Mouse (Mus musculus): ENCODE measurements around the gene Foxe3. TPM values are rescaled to one million over a fixed set of nuclear protein-coding genes. Genes with fewer than 3 reads are reported as not detected.

Foxe3 gene
- polyA plus RNA-seq (2012; rRNA removed) = not detected in 2 replicates

DNA sequence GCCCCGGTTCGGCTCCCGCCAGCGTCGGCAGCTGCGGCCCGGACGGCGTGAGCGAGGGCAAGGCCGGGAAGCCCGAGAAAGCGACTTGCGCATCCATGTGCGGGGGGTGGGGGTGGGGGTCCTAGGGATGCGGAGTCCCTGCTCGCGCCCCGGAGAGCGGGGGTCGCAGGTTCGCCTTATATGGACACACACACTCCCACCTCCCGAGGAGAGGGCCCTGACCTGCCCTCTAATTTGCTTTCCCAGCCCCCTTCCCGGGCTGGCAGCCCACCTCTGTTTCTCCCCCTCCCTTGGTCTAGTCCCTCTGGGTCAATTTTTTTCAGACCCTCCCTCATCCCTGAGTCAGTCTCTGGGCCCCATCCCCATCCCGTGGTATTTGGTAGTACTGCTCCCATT lies at the start of gene Foxe3:
Gene Foxe3, minus strand, starts transcription at position 97 of the 396 bp plus-strand sequence.

GRCm38 (mm10) chr4:114908829-114909601 lies 16.8 kb downstream of the Foxe3 start, which contains the start of gene Foxd2:
TSS of gene Foxd2 (minus strand) at chr4:114908873.

Other genes starting within 250 kb of the Foxe3 start
- gene Gm12830, start 104.3 kb downstream of the Foxe3 start, polyA plus RNA-seq (2012; rRNA removed) = not detected in 2 replicates
- gene Foxd2, start 17.1 kb downstream of the Foxe3 start, polyA plus RNA-seq (2012; rRNA removed) = 0.20 and 0.30 TPM in 2 replicates
- gene Cmpk1, start 61.2 kb upstream of the Foxe3 start, polyA plus RNA-seq (2012; rRNA removed) = 15.0 and 24.8 TPM in 2 replicates
- 0.17 and 0.27 TPM in 2 replicates for gene Stil, start 74.1 kb upstream of the Foxe3 start, polyA plus RNA-seq (2012; rRNA removed)
- 0.97 and 1.5 TPM in 2 replicates for gene Tal1, start 130.4 kb upstream of the Foxe3 start, polyA plus RNA-seq (2012; rRNA removed)
- gene Pdzk1ip1, start 162.7 kb upstream of the Foxe3 start, polyA plus RNA-seq (2012; rRNA removed) = 150 and 228 TPM in 2 replicates
- gene Cyp4x1, start 208.3 kb upstream of the Foxe3 start, polyA plus RNA-seq (2012; rRNA removed) = 0.06 and 0.08 TPM in 2 replicates

All from stomach, adult 2 months (tissue).